Mouse (Mus musculus): ENCODE measurements around the gene Cdca3. TPM values are rescaled to one million over a fixed set of nuclear protein-coding genes. Genes with fewer than 3 reads are reported as not detected.
A peak's percentile ranks its signal among the peaks of the same experiment; 100 is the strongest.

The Cdca3 gene
- polyA plus RNA-seq, 1 experiment from 2014 or later, result 171 TPM

GRCm38 (mm10) chr6:124835531-124835930, 6.2 kb downstream of the Cdca3 start:
- peaks cover 35% of the 10 kb centered on the region for H3K36me3 ChIP-seq (ENCODE audit: control insufficient read depth, insufficient read depth)
- no peaks in the 10 kb centered on the region for H3K9me3 ChIP-seq (replicated peaks; ENCODE audit: control insufficient read depth, low read length)
- no peak overlapping the region for H3K4me2 ChIP-seq (ENCODE audit: low read depth, low read length)
- no peak for ATAC-seq (ENCODE audit: low read depth)
- H3K4me3 ChIP-seq (ENCODE audit: low read depth, low read length), result no peak overlapping the region
- no peak overlapping the region for H3K9ac ChIP-seq (ENCODE audit: low read depth, low read length)
- peaks cover 8% of the 10 kb centered on the region for H3K4me1 ChIP-seq (ENCODE audit: control insufficient read depth, low read depth, low read length)
- H3K27me3 ChIP-seq (ENCODE audit: control insufficient read depth, insufficient read depth, low read depth, low read length), result peaks cover 5% of the 10 kb centered on the region; the same call in 1 of the 2 replicates
- no peak overlapping the region for H3K27ac ChIP-seq (ENCODE audit: low read length)
- 83% methylated on average over 10 of the region's 10 CpGs for WGBS (ENCODE audit: insufficient replicate concordance)

GRCm38 (mm10) chr6:124836411-124836810, 7.1 kb downstream of the Cdca3 start:
- Histone ChIP-seq H3K9ac (ENCODE audit: low read depth, low read length) (no peak overlapping the region), H3K4me2 (ENCODE audit: low read depth, low read length) (no peak overlapping the region), H3K27ac (ENCODE audit: low read length) (no peak overlapping the region), H3K9me3 (replicated peaks; ENCODE audit: control insufficient read depth, low read length) (no peaks in the 10 kb centered on the region), H3K4me3 (ENCODE audit: low read depth, low read length) (no peak overlapping the region), H3K27me3 (ENCODE audit: control insufficient read depth, insufficient read depth, low read depth, low read length) (peaks cover 5% of the 10 kb centered on the region; the same call in 1 of the 2 replicates), H3K36me3 (ENCODE audit: control insufficient read depth, insufficient read depth) (peaks cover 33% of the 10 kb centered on the region), H3K4me1 (ENCODE audit: control insufficient read depth, low read depth, low read length) (peaks cover 5% of the 10 kb centered on the region)
- WGBS (ENCODE audit: insufficient replicate concordance), result 75% methylated on average over 7 of the region's 7 CpGs
- ATAC-seq (ENCODE audit: low read depth), result no peak

GRCm38 (mm10) chr6:124839805-124840204, 10.5 kb downstream of the Cdca3 start:
- Histone ChIP-seq H3K4me2 (ENCODE audit: low read depth, low read length) (no peak overlapping the region), H3K9me3 (replicated peaks; ENCODE audit: control insufficient read depth, low read length) (no peaks in the 10 kb centered on the region), H3K4me1 (ENCODE audit: control insufficient read depth, low read depth, low read length) (no peaks in the 10 kb centered on the region), H3K4me3 (ENCODE audit: low read depth, low read length) (no peak overlapping the region), H3K27ac (ENCODE audit: low read length) (no peak overlapping the region), H3K27me3 (ENCODE audit: control insufficient read depth, insufficient read depth, low read depth, low read length) (peaks cover 5% of the 10 kb centered on the region; the same call in 1 of the 2 replicates), H3K9ac (ENCODE audit: low read depth, low read length) (no peak overlapping the region), H3K36me3 (ENCODE audit: control insufficient read depth, insufficient read depth) (peaks cover under 1% of the 10 kb centered on the region; the same call in 1 of the 2 replicates)
- 20% methylated on average over 8 of the region's 8 CpGs for WGBS (ENCODE audit: insufficient replicate concordance)
- no peak for ATAC-seq (ENCODE audit: low read depth)

GRCm38 (mm10) chr6:124840241-124841167, 11.2 kb downstream of the Cdca3 start, which contains the start of gene Gnb3:
Gene Gnb3, minus strand, starts transcription at chr6:124840275.
- H3K9ac ChIP-seq (ENCODE audit: low read depth, low read length), result no peak within 1 kb of the TSS
- no peak within 1 kb of the TSS for H3K27ac ChIP-seq (ENCODE audit: low read length)
- no peaks in the 10 kb centered on the region for H3K9me3 ChIP-seq (replicated peaks; ENCODE audit: control insufficient read depth, low read length)
- WGBS (ENCODE audit: insufficient replicate concordance), result 32% methylated on average over 15 of the region's 15 CpGs
- no peak within 1 kb of the TSS for H3K4me3 ChIP-seq (ENCODE audit: low read depth, low read length)
- no peak for ATAC-seq (ENCODE audit: low read depth)
- H3K4me1 ChIP-seq (ENCODE audit: control insufficient read depth, low read depth, low read length), result no peaks in the 10 kb centered on the region
- no peak within 1 kb of the TSS for H3K4me2 ChIP-seq (ENCODE audit: low read depth, low read length)
- H3K27me3 ChIP-seq (ENCODE audit: control insufficient read depth, insufficient read depth, low read depth, low read length), result peaks cover 5% of the 10 kb centered on the region; the same call in 1 of the 2 replicates
- H3K36me3 ChIP-seq (ENCODE audit: control insufficient read depth, insufficient read depth), result no peaks in the 10 kb centered on the region

- peak; percentile 25; the same call in 1 of the 2 replicates for ATAC-seq (ENCODE audit: low read depth)
- Histone ChIP-seq H3K4me1 (ENCODE audit: control insufficient read depth, low read depth, low read length) (no peaks in the 10 kb centered on the region), H3K4me3 (ENCODE audit: low read depth, low read length) (no peak overlapping the region), H3K4me2 (ENCODE audit: low read depth, low read length) (no peak overlapping the region), H3K27ac (ENCODE audit: low read length) (no peak overlapping the region), H3K36me3 (ENCODE audit: control insufficient read depth, insufficient read depth) (no peaks in the 10 kb centered on the region), H3K9ac (ENCODE audit: low read depth, low read length) (no peak overlapping the region), H3K9me3 (replicated peaks; ENCODE audit: control insufficient read depth, low read length) (no peaks in the 10 kb centered on the region), H3K27me3 (ENCODE audit: control insufficient read depth, insufficient read depth, low read depth, low read length) (no peaks in the 10 kb centered on the region)
- WGBS (ENCODE audit: insufficient replicate concordance), result 18% methylated on average over 9 of the region's 9 CpGs
Observed at GRCm38 (mm10) chr6:124847305-124847704, 18.0 kb downstream of the Cdca3 start.

GRCm38 (mm10) chr6:124850535-124850934, 21.2 kb downstream of the Cdca3 start:
- no peak for ATAC-seq (ENCODE audit: low read depth)
- no peak overlapping the region for H3K4me3 ChIP-seq (ENCODE audit: low read depth, low read length)
- peaks cover 8% of the 10 kb centered on the region for H3K27me3 ChIP-seq (ENCODE audit: control insufficient read depth, insufficient read depth, low read depth, low read length)
- H3K9me3 ChIP-seq (replicated peaks; ENCODE audit: control insufficient read depth, low read length), result no peaks in the 10 kb centered on the region
- no peak overlapping the region for H3K9ac ChIP-seq (ENCODE audit: low read depth, low read length)
- H3K27ac ChIP-seq (ENCODE audit: low read length), result no peak overlapping the region
- no peak overlapping the region for H3K4me2 ChIP-seq (ENCODE audit: low read depth, low read length)
- peaks cover 2% of the 10 kb centered on the region for H3K4me1 ChIP-seq (ENCODE audit: control insufficient read depth, low read depth, low read length)
- WGBS (ENCODE audit: insufficient replicate concordance), result 49% methylated on average over 8 of the region's 8 CpGs
- no peaks in the 10 kb centered on the region for H3K36me3 ChIP-seq (ENCODE audit: control insufficient read depth, insufficient read depth)

- H3K9ac ChIP-seq (ENCODE audit: low read depth, low read length), result no peak overlapping the region
- no peaks in the 10 kb centered on the region for H3K9me3 ChIP-seq (replicated peaks; ENCODE audit: control insufficient read depth, low read length)
- WGBS (ENCODE audit: insufficient replicate concordance), result 47% methylated on average over 12 of the region's 12 CpGs
- H3K36me3 ChIP-seq (ENCODE audit: control insufficient read depth, insufficient read depth), result no peaks in the 10 kb centered on the region
- peaks cover 2% of the 10 kb centered on the region for H3K4me1 ChIP-seq (ENCODE audit: control insufficient read depth, low read depth, low read length)
- no peak for ATAC-seq (ENCODE audit: low read depth)
- H3K27me3 ChIP-seq (ENCODE audit: control insufficient read depth, insufficient read depth, low read depth, low read length), result peaks cover 48% of the 10 kb centered on the region
- no peak overlapping the region for H3K27ac ChIP-seq (ENCODE audit: low read length)
- no peak overlapping the region for H3K4me2 ChIP-seq (ENCODE audit: low read depth, low read length)
- no peak overlapping the region for H3K4me3 ChIP-seq (ENCODE audit: low read depth, low read length)
Observed at GRCm38 (mm10) chr6:124854647-124855046, 25.3 kb downstream of the Cdca3 start.

- 16% methylated on average over 14 of the region's 14 CpGs for WGBS (ENCODE audit: insufficient replicate concordance)
- H3K4me1 ChIP-seq (ENCODE audit: control insufficient read depth, low read depth, low read length), result peaks cover 2% of the 10 kb centered on the region
- H3K9me3 ChIP-seq (replicated peaks; ENCODE audit: control insufficient read depth, low read length), result no peaks in the 10 kb centered on the region
- H3K4me3 ChIP-seq (ENCODE audit: low read depth, low read length), result no peak overlapping the region
- no peak overlapping the region for H3K27ac ChIP-seq (ENCODE audit: low read length)
- ATAC-seq (ENCODE audit: low read depth), result no peak
- H3K4me2 ChIP-seq (ENCODE audit: low read depth, low read length), result no peak overlapping the region
- peaks cover 54% of the 10 kb centered on the region for H3K27me3 ChIP-seq (ENCODE audit: control insufficient read depth, insufficient read depth, low read depth, low read length)
- H3K9ac ChIP-seq (ENCODE audit: low read depth, low read length), result no peak overlapping the region
- H3K36me3 ChIP-seq (ENCODE audit: control insufficient read depth, insufficient read depth), result no peaks in the 10 kb centered on the region
Observed at GRCm38 (mm10) chr6:124856321-124856720, 27.0 kb downstream of the Cdca3 start.
